Mouse (Mus musculus): ENCODE data around the gene Mmrn1.
"Not testable (repeated sequence)": the region's sequence is repeated elsewhere in the genome, so short reads cannot be mapped to it uniquely, and the experiment has no call there.

Mmrn1 gene

GRCm38 (mm10) chr6:60924676-60925075, at the start of gene Mmrn1:
Gene Mmrn1 (plus strand): TSS chr6:60924976.
- DNase-seq = not testable (repeated sequence)

DNA sequence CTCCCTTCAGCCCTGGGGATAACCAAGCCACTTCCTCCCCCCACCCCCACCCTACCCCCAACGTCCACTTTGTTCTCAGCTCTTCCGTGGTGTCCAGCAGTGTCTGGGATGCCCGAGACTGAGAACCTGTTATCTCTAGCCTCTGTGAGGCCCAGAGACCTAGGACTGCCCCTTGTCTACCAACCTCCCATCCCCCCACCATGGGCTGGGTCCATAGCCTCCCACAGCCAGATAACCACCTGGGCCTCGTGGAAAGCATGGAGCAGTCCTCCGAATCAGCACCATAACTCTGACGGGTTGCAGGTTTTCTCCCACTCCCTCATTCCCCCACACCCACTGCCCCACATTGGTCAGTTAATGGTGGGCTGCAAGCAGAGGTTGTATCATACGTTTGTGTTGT, 44.4 kb upstream of the Mmrn1 start:
- DNase-seq = no peak

DNA sequence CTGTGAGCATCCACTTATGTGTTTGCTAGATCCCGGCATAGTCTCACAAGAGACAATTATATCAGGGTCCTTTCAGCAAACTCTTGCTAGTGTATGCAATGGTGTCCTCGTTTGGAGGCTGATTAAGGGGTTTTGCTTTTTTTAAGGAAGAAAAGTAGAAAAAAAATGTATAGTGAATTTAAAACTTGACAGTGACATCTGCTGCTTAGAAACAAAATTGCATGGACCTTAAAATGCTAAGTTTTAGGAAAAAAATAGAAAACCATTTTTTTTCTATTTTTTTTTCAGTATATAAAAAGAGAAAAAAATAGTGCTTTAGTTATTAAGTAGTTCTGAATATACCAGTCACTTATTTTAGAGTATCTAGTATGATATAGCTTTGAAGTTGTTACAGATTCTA, 43.2 kb upstream of the Mmrn1 start:
- DNase-seq = no peak

GRCm38 (mm10) chr6:60907272-60907671, 17.5 kb upstream of the Mmrn1 start:
- no peak for DNase-seq

DNA sequence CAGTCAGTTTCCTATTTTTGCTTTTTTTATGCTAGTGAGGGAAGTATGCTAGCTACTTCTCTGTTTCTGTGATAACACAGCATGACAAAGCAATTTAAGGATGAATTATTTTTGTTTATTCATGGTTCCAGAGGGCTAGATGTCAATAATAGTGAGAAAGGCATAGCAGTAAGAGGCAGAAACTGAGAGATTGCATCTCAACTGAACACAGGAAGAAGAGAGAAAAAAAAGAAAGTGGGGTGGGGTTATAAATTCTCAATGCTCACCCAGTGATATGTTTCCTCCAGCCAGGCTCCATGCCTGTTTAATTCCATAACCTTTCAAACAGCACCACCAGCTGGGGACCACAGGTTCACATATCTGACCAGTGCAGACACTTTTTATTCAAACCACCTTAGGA, 6.6 kb downstream of the Mmrn1 start:
- peak; percentile 6 for DNase-seq

DNA sequence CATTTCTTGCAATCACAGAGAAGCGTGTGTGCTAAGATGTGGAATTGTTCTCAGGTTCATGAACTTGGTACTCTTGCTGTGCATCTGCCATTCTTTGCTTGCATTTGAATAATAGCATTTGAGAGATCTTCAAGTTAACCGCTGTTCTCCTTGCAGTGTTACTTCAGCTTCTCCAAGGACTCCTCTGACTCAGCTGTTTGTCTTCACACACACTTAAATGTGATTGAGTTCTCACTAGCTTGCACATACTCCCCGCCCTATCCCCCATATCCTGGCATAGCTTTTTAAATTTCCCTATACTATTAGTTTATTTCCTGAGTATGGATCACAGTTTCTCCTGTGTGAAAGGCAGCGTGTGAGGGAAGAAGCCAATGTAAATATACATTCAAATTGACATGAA, 10.1 kb downstream of the Mmrn1 start:
- no peak for DNase-seq

GRCm38 (mm10) chr6:60935448-60936130, 10.8 kb downstream of the Mmrn1 start:
- DNase-seq = no peak

GRCm38 (mm10) chr6:60944178-60944577, 19.4 kb downstream of the Mmrn1 start:
- no peak for DNase-seq

DNA sequence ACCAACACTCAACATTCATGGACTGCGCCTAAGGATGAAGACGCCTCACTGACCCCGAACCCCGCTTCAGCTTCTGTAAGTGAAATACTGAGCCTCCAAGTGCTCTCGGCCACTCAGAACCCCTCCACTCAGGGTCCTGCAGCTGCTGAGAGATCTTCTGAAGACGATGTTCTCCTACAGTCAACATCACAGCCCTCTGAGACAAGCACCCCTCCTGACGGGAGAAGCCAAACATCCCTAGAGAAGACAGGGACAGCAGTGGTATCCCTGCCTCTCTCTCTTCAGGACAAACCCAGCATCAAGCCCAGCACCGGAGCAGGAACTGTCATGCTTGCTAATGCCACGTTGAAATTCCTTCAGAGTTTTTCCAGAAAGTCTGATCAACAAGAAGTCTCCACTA, 19.8 kb downstream of the Mmrn1 start:
- no peak for DNase-seq

- peak; percentile 40 for DNase-seq
Observed at GRCm38 (mm10) chr6:60950415-60950814, 25.6 kb downstream of the Mmrn1 start.

DNA sequence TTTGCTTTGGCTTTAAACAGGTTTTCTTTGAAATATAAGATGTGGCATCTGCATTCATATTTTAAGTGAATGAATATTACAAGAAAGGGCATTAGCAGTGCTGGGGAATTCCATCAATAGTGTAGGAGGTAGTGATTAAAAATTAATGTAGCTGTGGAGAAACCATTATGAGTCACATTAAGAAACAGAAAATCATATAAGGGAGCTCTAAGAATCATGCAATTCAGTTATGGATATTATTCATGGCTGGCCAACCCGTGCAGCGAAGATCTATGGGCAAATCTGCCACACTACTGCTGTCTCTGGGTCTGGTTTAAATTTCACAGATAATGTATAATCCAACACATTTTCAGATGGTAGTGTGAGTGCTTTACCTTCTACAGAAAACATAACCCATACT, 36.5 kb downstream of the Mmrn1 start:
- no peak for DNase-seq

DNA sequence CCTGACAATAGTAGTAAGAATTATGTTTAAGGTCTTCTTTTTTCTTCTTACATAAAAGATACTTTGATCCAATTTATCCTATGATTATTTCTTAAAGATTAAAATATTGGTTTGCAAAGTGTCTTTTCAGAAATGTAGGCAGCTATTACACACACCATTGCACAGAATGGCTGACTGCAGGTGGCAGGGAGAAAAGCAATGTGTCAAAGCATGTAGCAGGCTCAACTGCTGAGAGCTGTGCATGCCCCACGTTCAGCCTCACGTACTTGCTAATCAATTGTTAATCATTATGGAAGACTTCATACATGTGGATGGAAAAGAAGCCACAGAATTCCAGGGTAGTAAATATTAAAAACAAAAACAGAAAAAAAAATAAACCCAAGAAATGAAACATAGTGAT, 37.1 kb downstream of the Mmrn1 start:
- no peak for DNase-seq

GRCm38 (mm10) chr6:60962668-60963067, 37.9 kb downstream of the Mmrn1 start:
- DNase-seq = no peak

GRCm38 (mm10) chr6:60963726-60964125, 39.0 kb downstream of the Mmrn1 start:
- no peak for DNase-seq

- no peak for DNase-seq
Observed at GRCm38 (mm10) chr6:60966931-60967330, 42.2 kb downstream of the Mmrn1 start.

DNA sequence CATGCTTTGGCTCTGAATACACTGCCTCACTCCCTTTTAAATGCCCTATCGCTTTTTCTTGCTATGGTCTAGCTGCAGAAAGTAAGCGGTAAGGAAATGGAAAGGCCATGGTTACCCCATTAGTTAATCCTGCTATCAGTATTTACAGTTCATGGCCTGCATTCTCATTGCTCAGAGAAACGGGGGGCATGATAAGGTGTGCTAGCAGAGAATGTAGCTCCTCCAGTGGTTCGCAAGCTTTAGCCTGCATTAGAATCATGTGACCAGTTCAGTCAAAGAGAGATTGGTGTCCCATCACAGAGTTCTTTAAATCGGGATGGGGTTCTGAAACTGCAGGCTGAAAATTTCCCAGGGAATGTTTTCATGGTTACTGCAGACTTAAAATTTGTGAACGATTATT, 44.6 kb downstream of the Mmrn1 start:
- DNase-seq = no peak

GRCm38 (mm10) chr6:60970811-60971210, 46.0 kb downstream of the Mmrn1 start:
- DNase-seq = no peak

DNA sequence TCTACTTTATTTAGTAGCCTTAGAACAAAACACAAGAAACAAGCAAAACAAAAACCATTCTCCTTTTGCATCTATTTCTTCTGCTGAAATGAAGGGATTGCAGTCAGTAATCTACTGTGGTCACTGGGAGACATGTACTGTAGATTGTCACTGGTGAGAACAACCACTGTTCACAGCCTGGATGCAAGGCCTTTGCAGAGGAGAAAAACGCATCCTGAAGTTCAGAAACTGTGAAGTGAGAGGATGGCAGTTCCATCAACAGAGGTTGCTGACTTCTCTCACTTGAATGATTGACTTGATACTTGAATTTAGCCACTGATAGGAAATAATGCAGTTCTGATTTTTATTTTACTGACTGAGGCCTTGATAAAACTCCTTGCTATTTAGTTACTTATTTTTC, 53.8 kb downstream of the Mmrn1 start:
- DNase-seq = no peak

GRCm38 (mm10) chr6:60979039-60979438, 54.3 kb downstream of the Mmrn1 start:
- DNase-seq = no peak

GRCm38 (mm10) chr6:60984360-60984759, 59.6 kb downstream of the Mmrn1 start:
- DNase-seq = no peak

DNA sequence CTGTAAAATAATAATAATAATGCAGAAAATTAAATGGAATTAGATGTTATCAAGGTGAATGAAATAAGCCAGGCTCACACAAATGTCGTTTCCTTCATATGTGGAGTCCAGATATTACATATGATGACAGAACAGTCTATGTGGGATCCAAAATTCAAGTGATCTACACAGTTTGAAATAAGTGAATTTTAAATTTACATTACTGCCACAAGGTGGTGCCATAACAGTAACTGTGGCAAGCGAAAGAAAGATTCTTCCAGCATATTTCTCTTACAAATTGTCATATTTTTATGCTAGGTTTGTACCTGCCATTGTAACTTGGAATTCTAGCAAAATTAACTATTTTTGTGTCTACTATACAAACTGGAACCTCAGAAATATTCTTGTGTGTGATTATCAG, 61.1 kb downstream of the Mmrn1 start:
- DNase-seq = no peak

- no peak for DNase-seq
Observed at GRCm38 (mm10) chr6:60986914-60987313, 62.1 kb downstream of the Mmrn1 start.

- DNase-seq = no peak
Observed at GRCm38 (mm10) chr6:60987804-60988203, 63.0 kb downstream of the Mmrn1 start.

GRCm38 (mm10) chr6:60992366-60992765, 67.6 kb downstream of the Mmrn1 start:
- DNase-seq = no peak

- DNase-seq = no peak
Observed at GRCm38 (mm10) chr6:60993386-60994108, 68.8 kb downstream of the Mmrn1 start.
